Mouse (Mus musculus): Measurements from ENCODE around the gene Gm20388.

DNA sequence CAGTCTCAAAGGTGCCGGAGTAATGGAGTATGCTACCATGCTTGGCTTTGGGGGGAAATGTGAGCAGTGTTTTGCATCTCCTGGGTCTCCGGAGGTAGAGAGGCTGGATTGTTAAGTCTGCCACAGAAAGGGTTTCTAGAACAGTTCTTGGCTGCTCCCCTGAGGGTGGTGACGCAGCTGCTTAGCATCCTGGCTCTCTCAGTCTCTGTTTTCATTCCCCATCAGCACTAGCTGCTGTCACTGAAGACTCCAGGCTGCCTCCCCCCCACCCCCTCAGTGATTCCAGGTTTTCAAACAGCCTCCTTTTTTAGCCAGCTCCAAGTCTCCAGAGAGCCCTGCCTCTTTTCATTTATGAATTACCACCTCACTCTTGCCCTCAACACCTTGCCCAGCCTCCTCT lies 4273.4 kb downstream of the Gm20388 start:
- TF ChIP-seq POLR2A (IDR thresholded peaks at IDR 0.05; ENCODE audit: extremely low read depth, insufficient read depth, low read length): no peak
- TF ChIP-seq CTCF (IDR thresholded peaks at IDR 0.05; ENCODE audit: extremely low read depth, insufficient read depth, low read length): no peak

Data from cortical plate, adult 2 months (tissue).